Mouse (Mus musculus) lung, postnatal 25 days (tissue): ENCODE measurements around the gene Lingo2.
"Not testable (repeated sequence)": the region's sequence is repeated elsewhere in the genome, so short reads cannot be mapped to it uniquely, and the experiment has no call there.

ENCODE experiments used
- DNase-seq: peaks from one replicate; pipeline ENCODE4 v3.0.0; 2022; ENCODE audit warnings: low spot score

Gene Lingo2

DNA sequence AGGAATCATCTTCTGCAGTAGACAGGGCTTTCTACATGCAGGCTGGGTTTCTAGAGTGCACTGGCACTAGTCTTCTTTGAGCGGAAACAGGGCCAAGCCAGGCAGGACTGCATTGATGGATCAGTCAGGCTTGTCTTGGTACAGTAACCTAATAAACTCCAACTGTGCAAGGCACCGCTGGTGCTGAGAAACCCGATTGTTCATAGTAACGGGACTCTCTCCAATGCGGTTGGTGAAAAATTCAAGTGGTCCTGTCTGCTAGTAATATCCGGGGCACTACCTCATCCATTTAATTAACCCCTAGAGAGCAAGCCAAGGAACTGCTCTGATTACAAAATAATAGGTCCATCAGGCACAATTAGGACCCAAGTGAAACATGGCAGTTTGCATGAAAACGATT is 1106.4 kb downstream of the Lingo2 start:
- no peak for DNase-seq

GRCm38 (mm10) chr4:35844518-35844917 is 1107.0 kb downstream of the Lingo2 start:
- DNase-seq, result no peak

GRCm38 (mm10) chr4:35823322-35823870 is 1128.2 kb downstream of the Lingo2 start:
- no peak for DNase-seq

DNA sequence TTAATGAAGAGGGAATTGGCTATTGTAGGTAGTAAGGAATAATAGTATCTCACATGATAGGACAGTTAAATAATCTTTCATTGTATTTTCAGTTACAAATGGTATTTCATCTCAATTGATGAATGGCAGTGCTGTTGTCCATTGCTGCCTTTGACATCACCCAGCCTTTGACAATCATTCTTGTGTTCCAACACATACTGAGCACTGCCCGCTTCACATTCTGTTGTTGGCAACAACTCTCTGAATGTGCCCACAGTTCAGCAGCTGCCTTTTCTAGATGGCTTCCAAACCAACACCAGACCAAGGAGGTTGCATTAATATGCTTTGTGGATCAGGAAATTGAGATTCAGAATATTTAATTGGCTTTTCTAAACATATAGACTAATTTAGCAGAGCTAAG is 1130.8 kb downstream of the Lingo2 start:
- no peak for DNase-seq

- DNase-seq, result no peak
Observed at GRCm38 (mm10) chr4:35814698-35815097, 1136.8 kb downstream of the Lingo2 start.

DNA sequence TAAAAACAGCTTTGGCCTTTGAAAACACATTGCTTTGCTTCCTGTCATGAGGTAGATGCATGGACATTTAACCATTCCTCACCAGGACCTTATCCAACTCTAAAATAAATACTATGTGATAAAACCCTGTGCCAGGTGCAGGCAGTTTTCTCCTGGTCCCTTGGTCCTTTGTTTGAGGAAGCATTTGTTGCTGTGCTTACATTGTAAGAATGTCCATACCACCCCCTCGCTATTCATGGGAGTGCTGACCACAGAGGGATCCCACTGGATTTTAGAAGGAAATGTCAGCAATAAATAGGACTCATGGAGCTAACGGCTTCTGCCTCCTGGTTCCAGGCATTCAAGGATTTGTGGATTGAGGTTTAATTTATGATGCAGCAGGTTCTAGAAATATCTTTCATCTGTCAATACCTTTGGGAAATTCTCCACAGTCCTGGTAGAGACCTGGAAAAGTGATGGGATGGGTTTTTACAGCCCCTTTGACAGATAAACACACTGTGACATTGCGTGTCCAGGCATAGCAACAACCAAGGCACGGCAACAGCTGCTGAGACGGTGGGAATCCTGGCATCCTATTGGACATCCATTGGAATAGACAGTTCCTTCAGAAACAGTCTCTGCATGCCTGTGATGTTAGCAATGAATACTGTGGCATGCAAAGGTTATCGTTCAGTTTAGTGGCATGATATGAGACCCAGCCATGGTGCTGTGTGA is 1143.9 kb downstream of the Lingo2 start:
- no peak for DNase-seq

GRCm38 (mm10) chr4:35806881-35807464 is 1144.6 kb downstream of the Lingo2 start:
- DNase-seq, result no peak

GRCm38 (mm10) chr4:35784255-35784921 is 1167.2 kb downstream of the Lingo2 start:
- no peak for DNase-seq

DNA sequence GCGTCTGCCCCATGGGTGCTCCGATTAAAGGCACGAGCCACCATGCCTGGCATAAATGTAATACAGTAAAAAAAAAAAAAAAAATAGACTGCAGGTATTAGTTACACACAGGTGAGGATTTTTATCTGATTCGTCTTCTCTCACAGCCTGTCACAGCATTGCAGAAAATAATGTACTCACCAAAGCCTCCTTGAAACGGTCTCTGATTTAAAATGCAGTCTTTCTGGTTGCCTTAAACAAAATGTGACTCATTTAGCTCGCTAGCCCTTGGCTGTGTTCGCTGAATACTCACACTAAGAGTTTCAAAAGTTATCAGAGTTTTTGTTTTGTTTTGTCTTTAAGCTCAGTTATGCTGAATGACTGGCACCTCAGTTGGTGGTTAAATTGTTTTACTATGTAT is 1180.7 kb downstream of the Lingo2 start:
- DNase-seq, result no peak

- no peak for DNase-seq
Observed at GRCm38 (mm10) chr4:35766905-35767304, 1184.6 kb downstream of the Lingo2 start.

DNA sequence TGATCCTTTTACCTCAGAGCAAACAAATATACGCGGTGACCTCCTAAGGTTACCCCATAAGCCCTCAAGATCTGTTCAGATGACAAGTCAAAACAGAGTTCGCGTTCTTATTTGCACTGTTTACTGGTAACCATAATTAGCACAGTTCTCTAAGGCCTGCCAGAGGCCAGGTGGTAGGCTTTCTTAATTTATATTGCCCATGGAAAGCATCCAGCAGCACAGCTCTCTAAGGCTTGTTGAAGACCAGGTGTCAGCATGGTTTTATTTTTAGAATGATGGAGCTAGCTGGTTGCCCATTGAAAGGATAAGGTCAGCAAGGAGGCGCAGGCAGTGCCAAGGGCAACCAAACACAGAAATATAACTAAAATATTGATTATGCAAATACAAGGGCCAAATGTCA is 1190.4 kb downstream of the Lingo2 start:
- no peak for DNase-seq

DNA sequence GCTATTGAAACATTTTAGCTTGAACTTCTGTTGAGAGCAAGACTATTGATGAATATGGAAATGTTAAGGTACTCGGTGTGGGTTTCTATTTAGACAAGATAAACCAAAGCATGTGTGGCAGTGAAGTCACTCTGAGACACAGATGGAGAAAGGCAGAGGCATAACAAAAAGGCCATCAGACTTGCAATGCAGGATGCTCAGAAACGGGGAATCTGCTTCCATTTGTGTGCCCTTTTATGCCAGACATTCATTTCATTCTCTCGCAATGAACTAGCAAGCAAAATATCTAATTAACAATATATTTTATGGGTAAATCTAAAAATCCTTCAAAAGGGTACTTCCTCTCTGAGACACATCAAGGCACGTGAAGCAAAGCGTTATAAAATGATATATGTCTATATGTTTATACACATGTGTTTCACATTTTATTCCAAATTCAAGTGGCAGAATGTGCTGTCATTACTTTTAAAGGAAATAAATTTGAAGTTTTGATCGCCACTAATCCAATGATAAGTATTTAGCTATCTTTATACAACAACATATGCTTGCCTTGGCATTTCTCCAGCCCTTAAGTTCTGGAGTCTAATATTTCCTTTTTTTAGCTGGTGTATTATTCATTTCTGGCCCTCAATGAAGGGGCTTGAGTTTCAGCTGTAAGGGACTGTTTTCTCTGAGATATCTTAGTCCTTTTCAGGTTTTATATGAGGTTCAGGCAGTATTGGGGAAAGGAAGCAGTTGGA is 1199.3 kb downstream of the Lingo2 start:
- DNase-seq, result no peak

DNA sequence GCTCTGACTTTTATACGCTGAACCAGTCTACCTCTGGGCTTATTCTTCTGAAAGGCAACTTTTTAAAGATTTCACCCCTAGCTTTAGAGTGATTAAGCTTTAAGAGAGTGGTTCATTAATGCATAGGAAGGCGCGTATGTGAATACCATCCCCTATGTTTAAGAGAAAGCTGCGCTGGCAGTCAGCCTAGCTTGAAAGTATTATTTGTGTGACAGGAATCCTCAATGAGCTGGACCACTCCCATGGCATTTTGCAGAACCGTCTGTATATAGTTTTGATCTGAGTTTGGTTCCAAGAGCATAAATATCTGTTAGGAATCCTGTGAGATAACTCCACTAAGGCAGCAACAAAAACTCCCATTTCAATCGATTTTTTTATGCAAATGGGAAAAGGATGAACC is 1204.9 kb downstream of the Lingo2 start:
- DNase-seq, result no peak

DNA sequence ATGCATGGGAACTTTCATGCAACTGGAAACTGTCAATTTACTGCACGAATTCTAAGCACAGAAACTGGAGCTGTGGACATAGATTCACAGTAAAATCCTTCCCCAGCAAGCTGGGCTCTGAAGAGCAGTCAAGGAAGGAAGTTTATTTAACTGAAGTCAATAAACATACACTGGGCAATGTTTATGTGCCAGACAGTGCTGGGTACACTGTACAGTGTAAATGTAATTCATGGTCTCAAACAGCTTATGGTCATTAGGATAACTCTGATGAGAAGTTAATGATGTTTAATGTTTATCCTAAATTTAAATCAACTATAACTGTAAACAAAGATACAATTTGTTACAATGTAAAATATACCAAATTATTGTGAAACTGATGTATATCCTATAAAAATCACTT is 1226.8 kb downstream of the Lingo2 start:
- no peak for DNase-seq

GRCm38 (mm10) chr4:35704126-35704525 is 1247.4 kb downstream of the Lingo2 start:
- no peak for DNase-seq

DNA sequence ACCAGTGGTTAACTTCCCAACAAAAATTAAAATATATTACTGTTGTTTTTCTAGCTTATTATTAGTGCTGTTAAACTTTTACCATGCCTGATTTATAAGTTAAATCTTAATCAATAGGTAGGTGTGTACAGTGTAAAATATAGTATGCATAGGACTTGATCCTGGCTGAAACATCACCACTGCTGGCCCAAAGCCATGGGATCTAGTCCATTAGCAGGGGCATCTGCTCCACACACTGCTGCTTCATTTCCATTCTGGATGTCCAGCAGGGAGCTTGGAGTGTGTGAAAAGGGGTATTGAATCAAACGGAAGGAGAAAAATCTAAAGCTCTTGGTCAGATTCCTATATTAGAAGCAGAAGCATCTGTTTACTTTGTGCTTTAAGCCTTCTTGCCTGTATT is 1248.9 kb downstream of the Lingo2 start:
- no peak for DNase-seq

DNA sequence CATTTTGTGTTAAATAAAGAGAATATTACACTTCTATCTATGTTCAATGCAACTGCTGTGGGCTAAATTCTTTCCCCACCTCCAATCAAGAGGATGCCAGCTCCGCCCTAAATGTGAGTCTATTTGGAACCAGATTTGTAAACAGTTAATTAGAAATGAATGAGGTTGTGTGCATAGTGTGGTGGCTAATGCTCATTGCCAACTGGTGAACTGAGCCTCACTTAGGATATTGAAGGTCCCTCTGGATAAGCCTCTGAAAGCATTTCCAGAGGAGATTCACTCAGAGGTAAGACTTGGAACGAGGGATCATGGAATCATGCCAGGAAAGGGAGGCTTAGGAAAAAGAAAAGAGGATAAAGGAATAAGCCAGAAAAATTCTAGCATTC is 1256.4 kb downstream of the Lingo2 start:
- DNase-seq, result no peak

GRCm38 (mm10) chr4:35694360-35695136 is 1257.0 kb downstream of the Lingo2 start:
- no peak for DNase-seq

GRCm38 (mm10) chr4:35690521-35690920 is 1261.0 kb downstream of the Lingo2 start:
- no peak for DNase-seq

- not testable (repeated sequence) for DNase-seq
Observed at GRCm38 (mm10) chr4:35688498-35689240, 1262.9 kb downstream of the Lingo2 start.
